Mouse (Mus musculus) ES-E14 (cell line): Measurements from ENCODE around the gene Slc26a10. TPM values are rescaled to one million over a fixed set of nuclear protein-coding genes. Genes with fewer than 3 reads are reported as not detected.
A peak's percentile ranks its signal among the peaks of the same experiment; 100 is the strongest.

Source experiments
- DNase-seq: peaks from one replicate; pipeline ENCODE4 v3.0.0-alpha.2; 2013; ENCODE audit warnings: low read depth, low spot score
- H3K27ac ChIP-seq: 2 replicates; pipeline ENCODE4 v1.5.1; 2012; ENCODE audit warnings: low read depth, mild to moderate bottlenecking, low read length, moderate library complexity, mixed read lengths; ENCODE audit not compliant: poor library complexity, insufficient read depth, severe bottlenecking
- H3K36me3 ChIP-seq: 2 replicates; pipeline ENCODE4 v1.6.1; 2012; ENCODE audit warnings: mild to moderate bottlenecking, low read length, moderate library complexity, mixed read lengths; ENCODE audit not compliant: control insufficient read depth, poor library complexity, insufficient read depth, severe bottlenecking
- H3K4me1 ChIP-seq, 2 experiments: fragments of 150-350 bp in 1 of 2; sonication (generic) in 1 of 2; 2 replicates each; pipeline ENCODE4 v1.6.1; 2012; ENCODE audit warnings: low read length in 2 of 2, mild to moderate bottlenecking in 1 of 2, mixed read lengths in 1 of 2; ENCODE audit not compliant: control insufficient read depth in 2 of 2, insufficient read depth in 2 of 2, poor library complexity in 1 of 2
- H3K4me3 ChIP-seq, 2 experiments: fragments of 150-350 bp in 1 of 2; sonication (generic) in 1 of 2; 2 replicates each; pipeline ENCODE4 v1.5.1; 2012; ENCODE audit warnings: low read length in 2 of 2, low read depth in 1 of 2, mild to moderate bottlenecking in 1 of 2, mixed read lengths in 1 of 2; ENCODE audit not compliant: insufficient read depth in 1 of 2, poor library complexity in 1 of 2, severe bottlenecking in 1 of 2
- H3K9ac ChIP-seq: 2 replicates; pipeline ENCODE4 v1.6.1; 2012; ENCODE audit warnings: low read depth, mild to moderate bottlenecking, low read length, mixed read lengths; ENCODE audit not compliant: poor library complexity, insufficient read depth, severe bottlenecking
- H3K9me3 ChIP-seq: fragments of 150-350 bp; sonication (generic); 2 replicates; pipeline ENCODE4 v1.6.1; 2012; ENCODE audit warnings: low read depth, mild to moderate bottlenecking, low read length; ENCODE audit not compliant: control insufficient read depth, insufficient read depth
- CHD2 ChIP-seq: IDR thresholded peaks from 2 replicates; pipeline ENCODE4 v1.6.1; 2014; ENCODE audit warnings: mild to moderate bottlenecking, low read depth, low read length, inconsistent platforms
- HCFC1 ChIP-seq: IDR thresholded peaks from 2 replicates; pipeline ENCODE4 v1.6.1; 2012; ENCODE audit warnings: low read length, inconsistent platforms, borderline replicate concordance; ENCODE audit not compliant: insufficient read depth
- MAFK ChIP-seq: IDR thresholded peaks from 2 replicates; pipeline ENCODE4 v1.6.1; 2014; ENCODE audit warnings: mild to moderate bottlenecking, low read depth, low read length, inconsistent platforms; ENCODE audit not compliant: insufficient read depth
- ZC3H11A ChIP-seq: IDR thresholded peaks from 2 replicates; pipeline ENCODE4 v1.6.1; 2012; ENCODE audit warnings: low read depth, mild to moderate bottlenecking, inconsistent platforms, low read length, borderline replicate concordance
- ZNF384 ChIP-seq: IDR thresholded peaks from 2 replicates; pipeline ENCODE4 v1.6.1; 2012; ENCODE audit warnings: low read depth, low read length, inconsistent platforms
- in situ Hi-C, 2 experiments: fragments of 600-800 bp; cut with MboI; formaldehyde crosslinking; loops; one replicate each; pipeline ENCODE4 v1.15.1; 2025; ENCODE audit warnings: low sequenced_read_pairs in 2 of 2, inconsistent platforms in 1 of 2; ENCODE audit not compliant: unreplicated experiment in 2 of 2
- total RNA-seq: library from RNA; depleted of rRNA; stranded (reverse); fragments of 300-350 nt; gene quantifications from 2 replicates; pipeline ENCODE4 v1.2.3, GENCODE M21; 2012

Slc26a10 gene
- total RNA-seq, 1 experiment: 7.4 TPM

DNA sequence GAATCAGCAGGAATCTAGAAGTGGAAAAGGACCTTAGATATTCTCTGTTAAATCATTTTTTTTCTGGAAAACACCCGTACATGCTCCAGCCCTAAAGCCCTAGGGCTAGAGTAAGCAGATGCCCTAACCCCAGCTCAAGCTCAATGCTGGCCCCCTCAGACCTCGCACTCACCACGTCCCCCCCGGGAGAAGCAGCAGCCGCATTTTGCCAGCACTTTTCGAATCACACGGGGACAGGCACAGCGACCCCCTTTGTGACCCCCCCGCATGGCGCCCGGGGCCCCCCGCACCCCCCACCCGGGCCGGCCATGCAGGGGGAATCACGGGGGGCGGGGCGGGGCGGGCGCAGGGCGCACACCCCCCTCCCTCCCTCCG, 7.6 kb upstream of the Slc26a10 start:
- H3K4me1 ChIP-seq: peaks cover 2 to 37% of the 10 kb centered on the region in 2 experiments; a peak in 3 of 4 replicates
- H3K36me3 ChIP-seq: peaks cover 20% of the 10 kb centered on the region; the same call in 1 of the 2 replicates
- peak overlapping the region; percentile 81 to 99 for H3K4me3 ChIP-seq
- TF ChIP-seq MAFK (no peak), ZC3H11A (no peak), CHD2 (no peak), HCFC1 (no peak), ZNF384 (no peak)
- 0 out of 2 replicates have a peak overlapping the region, but pooled peaks have one; percentile 29 for H3K27ac ChIP-seq
- H3K9ac ChIP-seq: peak overlapping the region; percentile 90
- in situ Hi-C loops: no loop called here
- H3K9me3 ChIP-seq: no peaks in the 10 kb centered on the region
- DNase-seq: no peak

DNA sequence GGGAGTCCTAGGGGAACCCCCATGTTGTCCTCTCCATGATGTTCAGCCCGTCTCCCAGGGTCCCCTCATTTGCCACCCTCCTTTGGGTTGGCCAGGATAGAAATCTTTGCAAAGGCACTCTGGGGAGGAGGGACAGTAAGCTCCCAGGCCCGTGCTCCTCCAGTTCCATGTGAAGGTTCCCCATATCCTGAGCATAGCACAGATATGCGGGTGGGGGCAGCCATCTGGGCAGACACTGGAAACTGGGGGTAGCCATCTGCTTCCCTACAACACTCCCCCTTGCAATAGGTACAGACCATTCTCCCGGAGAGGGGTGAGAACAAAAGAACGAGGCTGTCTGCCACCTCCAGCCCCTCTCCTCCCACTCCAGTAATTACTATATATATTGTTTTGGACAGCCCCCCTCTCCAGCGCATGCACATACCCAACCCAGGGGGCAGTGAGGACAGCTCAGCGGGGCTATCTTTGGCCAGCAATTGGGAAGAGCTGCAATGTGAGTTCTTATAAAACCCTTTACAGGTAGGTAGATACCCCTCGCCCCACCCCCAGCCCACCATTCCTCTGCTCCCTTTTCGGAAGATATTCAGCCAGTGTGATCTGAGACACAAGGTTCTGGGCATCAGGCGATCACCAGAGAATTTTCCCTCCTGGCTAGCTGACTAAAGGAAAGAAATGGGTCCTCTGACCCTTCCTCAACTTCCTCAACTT, 7.1 kb upstream of the Slc26a10 start:
- in situ Hi-C loops: no loop called here
- Histone ChIP-seq H3K4me3 (peak overlapping the region; percentile 81 to 99), H3K27ac (no peak overlapping the region), H3K36me3 (peaks cover 20% of the 10 kb centered on the region; the same call in 1 of the 2 replicates), H3K4me1 (peaks cover 2 to 33% of the 10 kb centered on the region in 2 experiments; a peak in 3 of 4 replicates), H3K9me3 (no peaks in the 10 kb centered on the region), H3K9ac (peak overlapping the region; percentile 90; the same call in 1 of the 2 replicates)
- DNase-seq: no peak
- TF ChIP-seq HCFC1 (no peak), ZNF384 (no peak), MAFK (no peak)

DNA sequence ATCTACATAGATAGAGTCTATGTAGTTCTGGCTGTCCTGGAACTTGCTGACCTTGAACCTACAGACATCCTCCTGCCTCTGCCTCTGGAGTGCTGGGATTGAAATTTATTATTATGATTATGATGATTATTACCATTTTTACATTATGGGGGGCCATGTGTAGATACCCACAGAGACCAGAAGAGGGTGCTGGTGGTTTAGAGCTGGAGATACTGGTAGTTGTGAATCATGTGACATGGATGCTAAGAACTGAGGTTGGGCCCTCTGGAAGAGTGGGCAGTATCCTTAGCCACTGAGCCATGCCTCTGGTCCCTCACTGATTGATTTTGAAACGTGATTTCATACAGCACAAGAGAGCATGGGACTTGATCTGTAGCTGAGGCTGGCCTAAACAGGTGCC, 6.0 kb upstream of the Slc26a10 start:
- in situ Hi-C loops: no loop called here
- TF ChIP-seq ZNF384 (no peak), CHD2 (no peak), HCFC1 (no peak), MAFK (no peak), ZC3H11A (no peak)
- H3K4me3 ChIP-seq: no peak overlapping the region
- H3K27ac ChIP-seq: no peak overlapping the region
- peaks cover 18% of the 10 kb centered on the region; the same call in 1 of the 2 replicates for H3K36me3 ChIP-seq
- peaks cover 0 to 31% of the 10 kb centered on the region in 2 experiments; a peak in 3 of 4 replicates for H3K4me1 ChIP-seq
- no peak overlapping the region for H3K9ac ChIP-seq
- H3K9me3 ChIP-seq: no peaks in the 10 kb centered on the region
- DNase-seq: no peak

DNA sequence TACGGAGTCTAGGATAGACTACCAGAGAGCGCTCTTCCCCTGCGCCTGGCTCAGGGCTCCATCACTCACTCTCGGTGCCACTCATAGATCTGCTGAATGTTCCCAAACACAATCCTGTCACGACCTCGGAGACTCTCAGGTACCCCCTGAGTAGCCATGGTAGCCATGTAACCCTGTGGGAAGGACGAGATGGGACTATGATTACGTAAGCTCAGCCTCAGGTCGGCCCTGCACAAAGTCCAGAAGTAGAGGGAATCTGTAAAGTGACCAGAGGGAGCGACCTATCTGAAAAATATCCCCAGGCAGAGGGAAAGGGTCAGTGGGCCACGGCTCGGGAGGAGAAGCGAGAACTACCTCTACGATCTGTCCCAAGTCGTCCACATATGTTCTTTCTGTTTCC, 5.1 kb upstream of the Slc26a10 start:
- Histone ChIP-seq H3K4me1 (peaks cover 0 to 22% of the 10 kb centered on the region in 2 experiments; a peak in 3 of 4 replicates), H3K9me3 (no peaks in the 10 kb centered on the region), H3K27ac (no peak overlapping the region), H3K4me3 (no peak overlapping the region), H3K9ac (no peak overlapping the region), H3K36me3 (peaks cover 18% of the 10 kb centered on the region; the same call in 1 of the 2 replicates)
- TF ChIP-seq MAFK (no peak), ZNF384 (no peak), HCFC1 (no peak), ZC3H11A (no peak), CHD2 (no peak)
- DNase-seq: no peak
- in situ Hi-C loops: no loop called here

DNA sequence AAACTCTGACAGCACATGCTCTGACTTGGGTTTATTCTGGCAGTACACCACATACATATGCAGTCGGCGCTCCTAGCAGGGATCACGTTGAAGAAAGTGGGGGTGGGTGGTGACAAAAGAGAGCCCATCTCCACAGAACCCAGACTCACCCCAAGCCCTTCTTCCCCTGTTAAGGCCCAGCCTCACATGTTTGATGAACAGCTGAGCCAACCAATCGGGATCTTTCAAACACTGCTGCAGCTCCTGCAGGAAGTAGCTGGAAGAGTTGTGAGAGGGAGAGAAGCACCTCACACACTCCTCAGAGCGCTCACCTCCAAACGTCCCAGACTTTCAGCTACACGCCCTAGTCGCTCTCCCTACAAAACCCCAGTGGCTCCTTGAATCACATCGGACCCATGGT, 4.7 kb upstream of the Slc26a10 start:
- H3K4me3 ChIP-seq: no peak overlapping the region
- H3K9ac ChIP-seq: no peak overlapping the region
- peaks cover 0 to 23% of the 10 kb centered on the region in 2 experiments; a peak in 3 of 4 replicates for H3K4me1 ChIP-seq
- DNase-seq: no peak
- in situ Hi-C loops: no loop called here
- peaks cover 18% of the 10 kb centered on the region; the same call in 1 of the 2 replicates for H3K36me3 ChIP-seq
- TF ChIP-seq MAFK (no peak), CHD2 (no peak), HCFC1 (no peak), ZNF384 (no peak), ZC3H11A (no peak)
- no peak overlapping the region for H3K27ac ChIP-seq
- H3K9me3 ChIP-seq: no peaks in the 10 kb centered on the region
